Mouse (Mus musculus): ENCODE data around the gene Mypn.

Mypn gene

DNA sequence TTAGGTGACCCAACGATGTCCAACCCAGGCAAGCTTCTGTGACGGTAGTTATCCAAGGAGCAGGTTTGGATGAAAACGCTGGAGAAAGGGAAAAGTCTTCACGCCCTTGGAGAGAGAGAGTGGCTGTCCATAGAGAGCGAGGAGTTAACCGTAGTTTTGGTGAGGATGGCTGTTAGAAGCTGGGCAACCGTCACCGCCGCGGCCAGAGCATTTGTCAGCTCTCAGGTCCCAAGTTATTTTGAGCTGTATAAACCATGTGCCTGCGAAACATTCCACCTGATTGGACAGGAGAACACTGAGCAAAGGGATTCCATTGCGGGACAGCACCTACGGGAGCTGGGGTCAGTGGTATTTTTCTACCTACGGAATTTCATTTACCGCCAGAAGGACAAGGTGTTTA is at the start of gene Mypn:
TSS of gene Mypn (minus strand) at position 225 of the 400 bp plus-strand sequence.
- DNase-seq, result no peak

DNA sequence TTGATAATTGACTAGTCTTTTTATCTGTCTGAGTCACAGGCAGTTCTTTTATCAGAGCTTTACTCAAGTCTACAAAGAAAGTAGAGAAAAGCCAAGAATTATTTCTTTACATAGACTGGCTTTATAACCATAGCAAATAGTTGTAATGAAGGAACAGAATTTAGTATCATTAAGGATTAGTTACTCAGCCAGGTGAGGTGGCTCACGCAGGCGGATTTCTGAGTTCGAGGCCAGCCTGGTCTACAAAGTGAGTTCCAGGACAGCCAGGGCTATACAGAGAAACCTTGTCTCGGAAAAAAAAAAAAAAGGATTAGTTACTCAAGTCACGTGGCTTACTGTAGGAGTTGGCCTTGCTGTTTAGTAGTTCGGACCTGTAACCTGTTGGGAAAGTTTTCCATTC is 44.7 kb upstream of the Mypn start:
- no peak for DNase-seq

DNA sequence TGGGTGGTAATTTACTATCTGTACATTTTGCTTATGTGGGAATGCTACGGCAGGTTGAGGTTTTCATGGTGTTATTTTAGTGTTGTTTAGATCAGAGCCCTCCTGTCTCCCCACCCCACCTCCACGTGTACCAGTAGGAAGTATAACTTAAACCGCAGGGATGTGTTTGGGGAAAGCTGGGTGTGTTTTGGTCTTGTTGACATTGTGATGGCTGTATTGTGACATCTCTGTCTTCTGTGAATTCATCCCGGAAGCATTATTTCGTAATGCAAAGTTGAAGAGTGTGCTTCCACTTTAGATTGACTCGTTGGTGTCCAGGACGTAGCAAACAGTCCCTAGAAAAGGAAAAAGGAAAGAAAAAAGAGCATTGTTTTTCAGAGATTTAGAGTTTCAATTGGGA is 43.7 kb upstream of the Mypn start:
- no peak for DNase-seq

DNA sequence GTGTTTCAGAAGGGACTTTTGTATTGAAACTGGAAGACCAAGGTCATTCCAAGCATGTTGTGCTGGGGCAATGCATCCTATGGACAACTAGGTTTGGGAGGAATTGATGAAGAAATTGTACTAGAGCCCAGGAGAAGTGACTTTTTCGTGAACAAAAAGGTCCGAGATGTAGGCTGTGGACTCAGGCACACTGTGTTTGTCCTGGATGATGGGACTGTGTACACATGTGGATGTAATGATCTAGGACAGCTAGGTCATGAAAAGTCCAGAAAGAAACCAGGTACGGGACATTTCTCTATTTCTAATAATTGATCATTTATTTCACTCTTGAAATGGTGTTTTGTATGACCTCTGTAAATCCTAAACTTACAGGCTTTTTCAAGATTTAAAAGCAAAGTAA is 42.1 kb upstream of the Mypn start:
- no peak for DNase-seq

DNA sequence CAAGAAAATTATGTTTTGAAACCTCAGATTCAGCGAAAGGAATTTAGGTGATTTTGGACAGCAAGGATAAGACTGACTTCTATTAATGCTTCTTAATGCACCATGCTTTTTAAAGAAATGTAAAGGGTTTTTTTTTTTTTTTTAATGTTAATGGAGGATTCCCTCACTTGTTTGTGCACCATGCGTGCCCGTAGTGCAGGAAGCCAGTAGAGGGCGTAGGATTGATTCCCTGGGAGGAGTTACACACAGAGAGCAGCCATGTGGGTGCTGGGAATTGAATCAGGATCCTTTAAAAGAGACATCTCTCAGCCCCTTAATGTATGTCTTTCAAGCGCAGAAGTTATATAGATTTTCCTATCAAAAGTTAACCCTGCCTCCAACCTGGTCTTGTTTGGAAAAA is 41.0 kb upstream of the Mypn start:
- DNase-seq, result peak; percentile 62

DNA sequence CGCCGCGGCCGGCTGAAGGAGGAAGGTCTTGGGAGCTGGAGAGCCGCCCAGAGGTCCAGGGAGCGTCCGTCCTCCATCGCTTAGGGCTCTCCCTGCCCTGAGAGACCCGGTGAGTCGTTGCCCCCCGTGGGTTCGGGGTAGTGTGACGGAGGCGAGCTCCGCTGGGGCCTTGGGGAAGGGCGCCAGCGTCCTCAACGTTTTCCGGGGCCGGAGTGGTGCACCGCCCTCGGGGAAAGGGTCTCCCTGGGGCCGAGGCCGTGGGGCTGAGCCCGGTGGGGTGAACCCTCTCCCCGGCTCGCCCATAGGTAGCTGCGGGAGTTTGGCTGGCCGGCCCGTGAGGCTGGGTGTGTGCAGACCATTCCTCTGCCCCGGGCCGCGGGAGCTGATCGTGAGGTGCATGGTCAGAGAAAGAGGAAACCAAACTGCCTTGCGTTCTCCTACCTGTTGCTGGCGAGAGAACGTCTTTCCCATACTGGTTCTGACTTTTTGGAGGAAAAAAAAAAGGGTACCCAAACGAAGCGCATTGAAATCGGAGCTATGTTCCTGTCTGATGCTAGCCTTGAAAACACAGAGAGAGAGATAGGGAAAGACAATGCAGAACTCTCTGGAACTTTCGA is 40.4 kb upstream of the Mypn start:
- no peak for DNase-seq

DNA sequence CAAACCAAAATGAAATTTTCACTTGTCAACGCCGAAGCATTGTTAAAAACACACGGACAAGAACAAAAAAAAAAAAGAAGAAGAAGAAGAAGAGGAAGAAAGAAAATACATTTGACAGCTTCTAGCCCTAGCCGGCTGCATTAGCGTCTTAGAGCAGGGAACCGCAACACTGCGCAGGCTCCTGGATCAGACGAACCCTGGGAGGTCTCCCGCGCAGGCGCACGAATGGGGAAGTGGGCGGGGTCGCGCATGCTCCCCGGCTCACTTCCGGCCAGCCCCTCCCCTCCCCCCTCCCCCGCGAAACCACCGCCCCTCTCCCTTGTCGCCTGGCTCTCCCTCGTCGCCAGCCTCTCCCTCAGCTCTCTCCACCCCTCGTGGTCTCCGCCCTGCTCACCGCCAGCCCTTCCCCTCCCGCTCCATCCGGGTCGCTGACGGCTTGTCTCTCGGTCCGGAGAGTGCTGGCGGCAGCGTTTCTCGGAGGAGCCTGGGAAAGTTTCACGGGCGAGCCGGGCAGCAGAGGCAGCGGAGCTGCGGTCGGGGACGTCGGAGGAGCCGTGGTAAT is 39.8 kb upstream of the Mypn start, which contains the start of gene Herc4:
TSS of gene Herc4 (plus strand) at position 318 of the 562 bp plus-strand sequence.
- peak; percentile 94 for DNase-seq

DNA sequence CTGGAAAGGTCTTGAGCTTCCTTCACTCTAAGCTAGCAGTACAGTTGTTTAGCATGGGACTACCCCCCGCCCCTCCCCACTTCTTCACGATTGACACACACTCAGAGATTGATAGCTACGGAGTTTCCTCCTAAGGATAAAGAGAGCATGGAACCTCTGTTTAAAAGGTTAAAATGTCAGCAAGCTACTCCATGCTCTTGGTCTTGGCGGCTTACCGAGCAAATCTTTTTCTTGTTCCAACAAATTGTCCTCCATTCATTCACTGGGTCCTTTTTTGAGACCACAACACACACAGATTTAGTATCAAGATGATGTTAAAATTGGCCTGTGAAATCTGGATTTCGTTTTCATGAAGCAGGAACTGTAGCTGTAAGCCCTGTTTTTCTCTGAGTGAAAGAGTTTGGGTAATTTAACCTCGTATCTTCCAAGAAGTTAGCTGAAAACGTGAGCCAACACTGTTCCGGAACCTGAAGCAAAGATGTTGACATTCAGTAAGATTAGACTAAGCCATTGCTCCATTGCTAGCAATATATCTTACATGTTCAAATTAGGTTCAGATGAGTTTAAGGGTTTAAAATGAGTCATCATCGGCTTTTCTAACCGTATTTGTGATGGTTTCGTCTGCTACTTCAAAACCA is 39.2 kb upstream of the Mypn start:
- no peak for DNase-seq

DNA sequence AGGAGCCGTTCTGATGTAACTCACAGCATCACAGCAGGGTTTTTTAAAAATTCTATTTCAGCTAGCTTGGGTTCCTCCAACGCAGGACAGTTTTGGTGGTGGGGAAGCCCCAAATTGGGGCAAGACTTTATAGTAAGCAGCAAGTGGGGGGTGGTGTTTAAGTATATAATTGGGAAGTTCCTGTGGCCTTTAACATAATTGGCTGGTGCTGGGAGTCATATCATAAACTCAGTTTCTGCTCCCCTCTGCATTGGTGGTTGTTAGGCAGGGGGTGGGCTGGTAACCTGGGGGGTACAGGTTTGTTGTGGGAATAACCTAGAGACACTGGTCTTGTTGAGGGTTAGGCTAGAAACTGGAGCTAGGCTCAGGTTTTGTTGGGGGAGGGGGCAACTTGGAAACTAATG is 37.1 kb upstream of the Mypn start:
- no peak for DNase-seq

DNA sequence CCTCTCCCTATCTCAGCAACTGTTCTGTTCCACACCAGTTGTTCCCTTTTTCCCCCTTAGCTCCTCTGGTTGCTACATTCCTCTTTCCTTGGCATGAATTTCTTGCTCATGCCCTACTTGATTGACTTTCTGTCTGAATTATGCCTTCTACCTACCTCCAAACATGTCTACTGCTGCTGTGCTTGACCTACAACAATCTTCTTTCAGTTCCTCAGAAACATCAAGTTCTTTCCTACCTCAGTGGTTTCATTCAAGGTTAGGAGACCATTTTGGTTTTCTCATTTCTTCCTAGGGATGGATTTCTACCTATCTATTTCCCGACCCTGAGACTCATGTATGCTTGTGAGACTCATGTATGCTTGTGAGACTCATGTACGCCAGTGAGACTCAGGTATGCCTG is 36.1 kb upstream of the Mypn start:
- no peak for DNase-seq

DNA sequence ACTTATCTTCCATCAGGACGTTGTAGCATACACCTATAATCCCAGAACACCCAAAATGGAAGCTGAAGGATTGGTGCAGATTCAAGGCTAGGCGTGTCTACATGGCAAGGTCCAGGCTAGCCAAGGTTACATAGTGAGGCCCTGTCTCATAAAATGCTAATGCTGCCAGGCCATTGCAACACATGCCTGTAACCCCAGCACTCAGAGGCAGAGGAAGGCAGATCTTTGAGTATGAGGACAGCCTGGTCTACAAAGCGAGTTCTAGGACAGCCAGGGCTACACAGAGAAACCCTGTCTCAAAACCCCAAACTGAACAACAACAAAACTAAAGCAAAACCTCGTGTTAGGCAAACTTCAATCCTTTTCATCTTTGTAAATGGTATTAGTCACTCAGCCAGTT is 34.3 kb upstream of the Mypn start:
- DNase-seq, result no peak

DNA sequence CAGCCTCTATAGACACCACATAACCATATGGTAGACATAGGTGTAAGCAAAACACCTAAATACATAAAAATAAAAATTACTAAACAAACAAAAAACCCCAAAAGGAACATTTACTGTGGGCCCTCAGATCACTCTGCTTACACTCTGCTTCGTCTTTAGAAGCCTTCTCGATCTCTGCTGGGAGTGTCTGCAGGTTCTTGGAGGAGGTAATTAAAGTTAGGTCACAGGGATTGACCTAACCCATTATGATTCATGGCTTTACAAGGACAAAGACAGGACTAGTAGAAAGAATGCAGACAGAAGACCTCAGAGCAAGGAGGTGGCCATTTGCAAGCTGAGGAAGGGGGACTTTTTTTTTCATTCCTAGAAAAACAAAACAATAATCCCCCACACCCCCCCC is 33.5 kb upstream of the Mypn start:
- no peak for DNase-seq

DNA sequence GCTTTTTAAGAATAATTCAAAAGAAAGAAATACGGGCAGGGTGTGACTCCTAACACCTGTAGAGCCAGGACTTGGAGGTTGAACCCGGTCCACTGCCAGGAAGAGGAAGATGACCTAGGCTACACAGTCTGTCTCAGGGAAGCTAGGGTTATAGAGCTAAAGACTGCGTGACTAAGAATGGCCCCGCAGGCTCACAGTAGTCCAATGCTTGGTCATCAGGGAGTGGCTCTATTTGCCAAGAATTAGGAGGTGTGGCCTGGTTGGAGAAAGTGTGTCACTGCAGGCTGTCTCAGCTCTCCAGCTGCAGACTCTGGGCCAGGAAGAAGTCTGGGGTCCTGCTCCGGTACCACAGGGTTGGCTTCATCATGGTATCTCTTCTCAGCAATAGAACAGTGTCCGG is 32.9 kb upstream of the Mypn start:
- DNase-seq, result no peak

DNA sequence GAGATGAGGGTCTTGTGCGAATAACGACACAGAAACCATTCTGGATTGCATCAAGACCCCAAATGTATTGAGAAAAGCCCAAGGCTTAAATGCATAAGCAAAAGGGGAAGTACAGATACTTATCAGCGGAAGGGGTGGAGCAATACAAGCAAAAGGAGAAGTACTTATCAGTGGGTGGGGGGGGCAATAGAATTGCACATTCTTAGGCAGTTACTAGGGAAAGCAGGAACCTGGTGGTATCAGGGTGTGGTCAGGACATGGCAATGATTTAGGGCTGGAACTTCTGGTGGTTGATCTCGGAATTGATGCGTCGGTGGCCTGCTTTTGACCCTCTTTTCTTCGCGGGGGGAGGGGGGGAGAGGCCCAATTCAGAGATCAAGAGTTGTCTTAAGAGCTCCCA is 32.1 kb upstream of the Mypn start:
- DNase-seq, result no peak

DNA sequence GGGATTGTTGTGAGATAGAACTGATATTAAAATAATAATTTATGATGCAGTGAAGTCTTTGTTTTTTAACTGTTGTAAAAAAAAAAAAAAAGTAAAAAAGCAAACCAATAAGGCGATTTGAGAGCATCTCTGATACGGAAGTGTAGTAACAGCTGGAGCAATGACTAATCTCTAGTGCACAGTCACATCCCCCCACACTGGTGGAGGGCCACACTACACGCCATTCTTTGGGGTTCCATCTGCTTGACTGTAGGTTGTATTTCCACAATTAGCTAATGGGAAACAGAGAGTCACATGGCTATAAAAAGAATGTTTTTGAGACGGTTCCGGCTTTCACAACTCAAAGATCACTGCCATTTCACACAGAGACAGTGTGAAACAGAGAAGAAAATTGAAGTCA is 30.4 kb upstream of the Mypn start:
- DNase-seq, result no peak

DNA sequence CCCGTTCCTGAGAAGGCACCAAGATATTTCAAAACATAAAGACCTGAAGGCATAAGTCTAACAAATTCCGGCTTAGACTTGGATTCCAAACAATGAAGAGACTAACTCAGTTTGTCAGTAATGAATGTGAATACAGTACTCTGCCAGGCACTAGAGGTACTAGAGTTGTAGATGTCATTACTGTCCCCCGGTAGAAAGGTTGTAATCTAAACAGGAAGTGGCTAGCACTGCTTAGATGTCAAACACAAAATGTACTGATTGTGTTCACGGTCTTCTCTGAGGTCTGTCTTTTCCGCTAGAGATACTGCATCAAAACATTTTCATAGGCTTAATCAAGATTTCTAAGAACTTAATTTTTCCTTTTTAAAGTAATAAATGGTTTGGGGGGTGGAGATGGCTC is 27.9 kb upstream of the Mypn start:
- no peak for DNase-seq

DNA sequence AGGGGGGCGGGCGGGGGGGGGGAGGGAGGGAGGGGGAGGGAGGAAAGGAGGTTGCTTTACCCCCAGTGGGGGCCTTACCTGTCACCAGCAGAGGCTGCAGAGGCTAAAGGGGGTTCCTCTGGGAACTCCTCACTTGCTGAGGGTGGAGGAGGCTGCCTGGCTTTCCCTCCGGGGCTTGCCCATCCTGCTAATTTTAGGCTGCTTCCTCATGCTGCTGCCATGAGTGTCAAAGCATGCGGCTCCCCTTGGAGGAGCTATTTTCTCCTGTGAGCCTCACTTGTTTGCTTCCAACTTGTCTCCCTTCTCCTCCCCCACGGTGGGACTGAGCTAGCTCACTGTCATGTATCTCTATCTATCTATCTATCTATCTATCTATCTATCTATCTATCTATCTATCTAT is 27.1 kb upstream of the Mypn start:
- DNase-seq, result no peak

DNA sequence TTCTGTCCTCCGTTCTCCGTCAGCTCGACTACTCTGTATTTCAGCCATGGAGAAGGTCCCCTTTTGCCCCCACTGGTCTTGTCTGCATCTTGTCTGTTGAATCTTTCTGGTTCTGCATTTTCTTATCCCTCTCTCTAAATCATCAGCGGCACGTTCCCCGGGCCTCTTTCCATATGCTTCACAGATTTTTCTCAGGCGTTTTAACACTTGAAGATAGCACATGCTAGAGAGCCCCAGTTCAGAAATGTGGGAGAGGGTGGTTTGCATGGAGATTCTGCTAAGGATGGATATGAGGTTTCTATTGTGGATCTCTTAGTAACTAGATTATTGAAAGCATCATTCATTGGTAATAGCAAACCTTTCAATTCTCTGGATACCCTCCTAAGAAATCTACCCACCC is 26.5 kb upstream of the Mypn start:
- DNase-seq, result no peak

DNA sequence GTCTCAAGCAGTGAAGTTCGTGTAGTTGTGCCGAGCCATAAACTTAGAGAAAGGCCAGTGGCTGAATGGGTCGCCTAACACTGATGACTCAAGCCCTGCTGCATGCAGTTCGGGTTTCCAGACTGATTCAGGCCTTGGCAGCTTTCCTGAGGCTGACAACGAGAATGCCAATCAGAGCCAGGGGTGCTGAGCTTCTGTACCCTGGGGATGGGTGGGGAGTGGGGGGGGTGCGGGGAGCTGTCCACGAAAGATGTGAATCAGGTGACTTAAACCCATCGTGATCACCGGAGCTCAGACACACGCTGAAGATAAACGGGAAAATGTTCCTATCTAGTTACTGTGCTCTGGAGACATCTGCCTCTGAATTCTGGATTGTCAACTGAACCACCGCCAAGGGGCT is 20.6 kb upstream of the Mypn start:
- DNase-seq, result no peak

DNA sequence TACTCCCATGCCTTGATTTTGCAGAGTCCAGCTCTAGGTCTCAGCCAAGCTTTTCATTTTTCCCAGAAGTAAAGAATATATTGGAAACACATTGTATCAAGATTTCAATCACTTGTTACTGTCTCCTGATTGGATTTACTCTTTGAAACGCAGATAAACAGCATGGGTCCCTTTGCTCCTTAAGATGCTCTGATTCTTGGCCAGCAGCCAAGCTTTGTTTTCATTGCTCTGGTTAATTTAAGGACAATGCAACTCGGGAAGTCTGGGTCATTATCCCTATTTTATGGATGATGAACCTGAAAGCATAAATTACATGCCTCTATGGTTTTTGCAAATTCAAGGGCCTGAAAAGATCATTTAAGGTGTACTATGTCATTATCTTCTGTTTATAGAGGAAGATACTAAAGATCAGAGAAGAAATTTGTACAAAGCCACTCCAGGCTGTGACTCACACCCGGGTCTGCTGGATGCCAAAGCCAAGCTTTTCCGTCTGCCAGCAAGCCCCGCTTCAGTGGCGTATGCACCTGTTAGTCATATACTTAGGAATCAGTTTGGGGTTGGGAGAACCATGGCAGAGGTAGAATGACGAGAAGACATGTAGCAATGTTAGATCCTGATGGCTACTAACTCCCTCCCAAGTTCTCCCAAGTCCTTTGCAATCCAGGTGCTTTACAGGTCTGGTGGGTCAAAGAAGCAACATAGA is 17.5 kb upstream of the Mypn start:
- DNase-seq, result no peak

DNA sequence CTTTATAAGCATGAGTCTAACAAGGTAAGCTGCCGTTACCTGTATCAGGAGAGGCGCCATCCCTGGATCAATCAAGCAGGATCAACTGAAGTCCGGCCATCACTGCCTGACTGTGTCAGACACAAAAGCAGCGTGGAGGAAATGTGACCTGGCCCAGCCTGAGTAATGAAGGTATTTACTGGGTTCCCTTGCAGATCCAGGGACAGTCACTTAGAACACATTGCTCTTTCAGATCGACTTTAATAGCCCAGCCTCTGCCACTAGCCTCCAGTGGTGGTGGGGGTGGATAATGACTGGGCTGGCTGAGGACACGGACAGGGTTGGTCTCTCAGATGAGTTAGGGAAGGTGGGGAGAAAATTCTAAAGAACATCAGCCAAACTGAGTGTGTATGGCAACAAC is 5.1 kb upstream of the Mypn start:
- DNase-seq, result no peak

DNA sequence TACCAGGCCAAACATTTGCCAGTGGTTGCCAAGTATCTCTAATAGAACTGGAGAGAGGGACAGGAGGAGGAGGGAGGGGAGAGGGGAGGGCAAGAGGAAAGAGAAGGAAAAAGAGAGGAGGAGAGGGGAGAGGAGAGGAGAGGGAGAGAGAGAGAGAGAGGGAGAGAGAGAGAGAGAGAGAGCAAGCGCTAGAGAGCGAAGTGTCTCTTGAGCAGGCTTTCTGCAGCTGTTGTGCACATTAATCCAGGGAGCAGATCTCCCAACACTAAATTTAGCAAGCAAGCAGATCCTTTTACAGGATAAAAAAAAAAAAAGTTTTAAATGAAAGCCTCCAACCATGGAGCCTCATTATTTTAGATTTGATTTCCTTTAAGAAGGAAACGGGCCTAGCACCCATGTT is 750 bp downstream of the Mypn start:
- DNase-seq, result no peak

DNA sequence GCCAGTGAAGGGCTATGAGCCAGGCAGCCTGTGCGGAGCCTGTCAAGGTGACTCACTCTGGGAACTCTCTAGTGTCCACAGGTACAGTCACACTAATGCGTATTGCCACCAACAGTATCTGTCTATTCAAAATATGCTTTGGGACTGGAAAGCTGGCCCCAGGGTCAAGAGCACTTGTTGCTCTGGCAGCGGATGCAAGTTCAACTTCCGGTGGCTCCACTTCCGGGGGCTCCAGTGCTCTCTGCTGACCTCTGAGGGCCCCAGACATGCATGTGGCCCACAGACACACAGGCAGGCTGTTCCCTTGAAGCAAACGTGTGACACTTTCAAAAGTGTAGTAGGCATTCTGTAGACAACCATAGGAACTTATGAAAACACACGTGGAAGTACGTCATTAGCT is 2.2 kb downstream of the Mypn start:
- no peak for DNase-seq

DNA sequence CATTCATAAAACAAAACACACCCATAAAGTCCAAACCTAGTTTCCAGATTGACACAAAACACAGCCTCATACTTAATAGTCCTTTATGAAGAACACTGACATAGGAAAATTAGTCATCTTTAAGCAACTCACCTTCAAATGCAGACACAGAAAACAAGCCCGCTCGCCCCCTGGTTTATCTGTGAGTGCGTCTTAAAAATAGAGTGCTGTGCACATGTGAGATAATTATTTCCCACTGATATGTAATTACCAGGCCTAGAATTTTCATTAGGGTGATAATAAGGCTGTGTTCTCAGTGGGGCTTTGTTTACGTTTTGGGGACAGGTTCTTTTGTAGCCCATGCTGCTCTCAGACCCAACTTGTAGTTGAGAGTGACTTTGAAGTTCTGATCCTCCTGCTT is 4.7 kb downstream of the Mypn start:
- no peak for DNase-seq

Measured in embryo, embryonic 11 days (tissue).